Mouse (Mus musculus): ENCODE measurements around the gene 1700001O22Rik. TPM values are rescaled to one million over a fixed set of nuclear protein-coding genes. Genes with fewer than 3 reads are reported as not detected.

The 1700001O22Rik gene
- polyA plus RNA-seq, 2 experiments: not detected

- H3K27ac ChIP-seq: no peak overlapping the region
- H3K4me2 ChIP-seq (ENCODE audit: low read depth): no peak overlapping the region
- no peak overlapping the region for H3K4me3 ChIP-seq (ENCODE audit: insufficient read depth in 1 of 2, low read depth in 2 of 2, low read length in 2 of 2)
- ATAC-seq (ENCODE audit: insufficient read depth) (no peak), DNase-seq (ENCODE audit: low read depth in 3 of 3, low spot score in 3 of 3) (no peak)
- no peak for TF ChIP-seq CTCF (IDR thresholded peaks at IDR 0.05; ENCODE audit: low read depth)
- no peak for TF ChIP-seq EP300 (IDR thresholded peaks at IDR 0.05; ENCODE audit: low read depth)
- no peaks in the 10 kb centered on the region for H3K9me3 ChIP-seq (ENCODE audit: control insufficient read depth, low read length)
- no peak overlapping the region for H3K9ac ChIP-seq (replicated peaks)
- H3K27me3 ChIP-seq (ENCODE audit: control insufficient read depth, insufficient read depth, low read length): no peaks in the 10 kb centered on the region
- H3K4me1 ChIP-seq (replicated peaks; ENCODE audit: control insufficient read depth in 2 of 2, insufficient read depth in 2 of 2, low read length in 1 of 2): no peaks in the 10 kb centered on the region
- WGBS (ENCODE audit: insufficient replicate concordance): 81% methylated on average over 1 of the region's 1 CpGs
- H3K36me3 ChIP-seq (replicated peaks; ENCODE audit: control insufficient read depth, insufficient read depth, low read depth): peaks cover 8% of the 10 kb centered on the region
Observed at GRCm38 (mm10) chr2:30816383-30816782, 12.9 kb upstream of the 1700001O22Rik start.

DNA sequence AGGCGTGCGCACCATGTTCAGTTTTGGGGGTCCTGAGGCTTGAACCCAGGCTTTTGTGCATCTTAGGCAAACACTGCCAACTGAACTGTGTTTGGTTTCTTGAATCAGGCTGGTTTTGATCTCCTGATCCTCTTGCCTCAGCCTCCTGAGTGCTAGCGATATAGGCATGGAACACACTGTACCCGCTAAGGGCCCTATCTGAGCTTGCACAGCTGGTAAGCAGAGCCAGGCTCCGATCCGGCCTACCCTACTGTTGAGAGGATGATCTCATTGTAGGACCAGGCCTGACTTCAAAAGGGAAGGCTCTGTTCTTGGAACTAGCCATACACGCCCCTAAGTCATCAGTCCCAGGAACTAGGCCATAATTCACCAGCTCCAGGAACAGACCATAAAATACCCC lies 7.1 kb upstream of the 1700001O22Rik start:
- Histone ChIP-seq H3K4me3 (ENCODE audit: insufficient read depth in 1 of 2, low read depth in 2 of 2, low read length in 2 of 2) (no peak overlapping the region), H3K4me1 (replicated peaks; ENCODE audit: control insufficient read depth in 2 of 2, insufficient read depth in 2 of 2, low read length in 1 of 2) (peaks cover 13 to 14% of the 10 kb centered on the region in 2 experiments), H3K9me3 (ENCODE audit: control insufficient read depth, low read length) (no peaks in the 10 kb centered on the region), H3K9ac (replicated peaks) (no peak overlapping the region), H3K27ac (no peak overlapping the region), H3K27me3 (ENCODE audit: control insufficient read depth, insufficient read depth, low read length) (no peaks in the 10 kb centered on the region), H3K4me2 (ENCODE audit: low read depth) (no peak overlapping the region), H3K36me3 (replicated peaks; ENCODE audit: control insufficient read depth, insufficient read depth, low read depth) (no peaks in the 10 kb centered on the region; the same call in 1 of the 2 replicates)
- peak in 1 of 3 experiments; percentile 55 for DNase-seq (ENCODE audit: low read depth in 3 of 3, low spot score in 3 of 3)
- ATAC-seq (ENCODE audit: insufficient read depth): no peak
- WGBS (ENCODE audit: insufficient replicate concordance): 67% methylated on average over 7 of the region's 7 CpGs
- no peak for TF ChIP-seq EP300 (IDR thresholded peaks at IDR 0.05; ENCODE audit: low read depth)
- no peak for TF ChIP-seq CTCF (IDR thresholded peaks at IDR 0.05; ENCODE audit: low read depth)

- no peaks in the 10 kb centered on the region for H3K27me3 ChIP-seq (ENCODE audit: control insufficient read depth, insufficient read depth, low read length)
Observed at GRCm38 (mm10) chr2:30809503-30809902, 6.0 kb upstream of the 1700001O22Rik start.

DNA sequence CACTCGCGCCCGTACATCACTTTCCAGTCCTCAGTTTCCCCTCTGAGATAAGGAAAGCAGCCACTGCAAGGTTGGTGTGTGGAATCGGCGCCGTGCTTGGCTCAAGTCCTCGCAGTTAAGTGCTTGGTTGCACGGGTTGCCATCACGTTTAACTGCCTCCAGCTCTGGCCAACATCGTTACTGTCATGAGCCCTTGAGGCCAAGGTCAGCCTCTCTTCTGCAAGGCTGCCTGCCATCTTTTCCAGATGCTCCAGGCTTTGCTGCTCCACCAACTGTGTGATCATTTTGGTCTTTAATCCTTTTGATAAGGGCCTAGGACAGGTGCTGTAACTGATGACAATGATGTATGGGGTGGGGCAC lies 4.8 kb upstream of the 1700001O22Rik start:
- H3K9ac ChIP-seq (replicated peaks): peak overlapping the region; percentile 86
- H3K4me1 ChIP-seq (replicated peaks; ENCODE audit: control insufficient read depth in 2 of 2, insufficient read depth in 2 of 2, low read length in 1 of 2): peaks cover 13 to 14% of the 10 kb centered on the region in 2 experiments
- ATAC-seq (ENCODE audit: insufficient read depth): no peak
- H3K36me3 ChIP-seq (replicated peaks; ENCODE audit: control insufficient read depth, insufficient read depth, low read depth): no peaks in the 10 kb centered on the region
- WGBS (ENCODE audit: insufficient replicate concordance): 0% methylated on average over 10 of the region's 10 CpGs
- peak overlapping the region; percentile 52 for H3K27ac ChIP-seq
- H3K27me3 ChIP-seq (ENCODE audit: control insufficient read depth, insufficient read depth, low read length): peaks cover 5% of the 10 kb centered on the region
- no peak for DNase-seq (ENCODE audit: low read depth in 3 of 3, low spot score in 3 of 3)
- H3K4me3 ChIP-seq (ENCODE audit: insufficient read depth in 1 of 2, low read depth in 2 of 2, low read length in 2 of 2): peak overlapping the region; percentile 63 to 88
- no peaks in the 10 kb centered on the region for H3K9me3 ChIP-seq (ENCODE audit: control insufficient read depth, low read length)
- no peak for TF ChIP-seq CTCF (IDR thresholded peaks at IDR 0.05; ENCODE audit: low read depth)
- no peak for TF ChIP-seq EP300 (IDR thresholded peaks at IDR 0.05; ENCODE audit: low read depth)
- H3K4me2 ChIP-seq (ENCODE audit: low read depth): peak overlapping the region; percentile 86

More at GRCm38 (mm10) chr2:30809503-30809902, 6.0 kb upstream of the 1700001O22Rik start:
- H3K9me3 ChIP-seq (ENCODE audit: control insufficient read depth, low read length): no peaks in the 10 kb centered on the region
- no peak overlapping the region for H3K4me3 ChIP-seq (ENCODE audit: insufficient read depth in 1 of 2, low read depth in 2 of 2, low read length in 2 of 2)
- TF ChIP-seq CTCF (IDR thresholded peaks at IDR 0.05; ENCODE audit: low read depth) (no peak), EP300 (IDR thresholded peaks at IDR 0.05; ENCODE audit: low read depth) (no peak)
- H3K9ac ChIP-seq (replicated peaks): no peak overlapping the region
- no peak for DNase-seq (ENCODE audit: low read depth in 3 of 3, low spot score in 3 of 3)
- peak overlapping the region; percentile 3; the same call in 1 of the 2 replicates for H3K4me2 ChIP-seq (ENCODE audit: low read depth)
- H3K4me1 ChIP-seq (replicated peaks; ENCODE audit: control insufficient read depth in 2 of 2, insufficient read depth in 2 of 2, low read length in 1 of 2): peaks cover 13 to 14% of the 10 kb centered on the region in 2 experiments
- 68% methylated on average over 5 of the region's 5 CpGs for WGBS (ENCODE audit: insufficient replicate concordance)
- H3K27ac ChIP-seq: no peak overlapping the region
- no peak for ATAC-seq (ENCODE audit: insufficient read depth)
- H3K36me3 ChIP-seq (replicated peaks; ENCODE audit: control insufficient read depth, insufficient read depth, low read depth): no peaks in the 10 kb centered on the region

DNA sequence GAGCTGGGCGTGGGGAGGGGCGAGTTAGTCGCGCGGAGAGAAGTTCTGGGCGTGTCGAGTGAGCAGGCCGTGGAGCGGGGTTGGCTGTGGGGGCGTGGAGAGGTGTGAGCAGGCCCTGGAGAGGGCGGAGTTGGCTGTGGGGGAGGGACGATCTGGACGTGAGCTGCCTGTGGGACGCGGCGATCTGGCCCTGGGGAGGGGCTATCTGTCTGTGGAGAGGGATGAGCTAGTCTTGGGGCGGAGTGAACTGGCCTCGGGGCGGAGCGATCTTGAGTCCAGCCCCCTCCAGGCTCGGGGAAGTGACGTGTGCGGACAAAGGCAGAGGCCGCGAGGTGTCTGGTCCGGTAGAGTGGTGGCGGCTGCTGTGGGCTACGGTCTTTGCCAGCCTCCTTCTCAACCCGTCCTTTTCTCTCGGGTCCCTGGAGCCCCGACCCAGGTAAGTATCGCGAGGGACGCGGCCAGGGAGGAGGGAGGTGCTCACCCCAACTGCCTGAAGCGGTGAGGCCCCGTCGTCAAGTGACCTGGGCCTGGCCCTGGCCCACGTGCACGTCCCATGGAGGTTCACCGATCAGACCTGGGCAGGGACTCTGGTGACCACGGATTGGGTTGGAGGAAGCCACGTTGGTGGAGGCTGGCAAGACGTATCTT lies 4.3 kb upstream of the 1700001O22Rik start, which contains the start of gene Ntmt1:
TSS of gene Ntmt1 (plus strand) at position 179 of the 648 bp plus-strand sequence.
- Histone ChIP-seq H3K9ac (replicated peaks) (peak within 1 kb of the TSS; percentile 86), H3K27me3 (ENCODE audit: control insufficient read depth, insufficient read depth, low read length) (peaks cover 10% of the 10 kb centered on the region), H3K4me1 (replicated peaks; ENCODE audit: control insufficient read depth in 2 of 2, insufficient read depth in 2 of 2, low read length in 1 of 2) (peaks cover 13 to 14% of the 10 kb centered on the region in 2 experiments), H3K9me3 (ENCODE audit: control insufficient read depth, low read length) (no peaks in the 10 kb centered on the region), H3K36me3 (replicated peaks; ENCODE audit: control insufficient read depth, insufficient read depth, low read depth) (no peaks in the 10 kb centered on the region), H3K27ac (peak within 1 kb of the TSS; percentile 52), H3K4me2 (ENCODE audit: low read depth) (peak within 1 kb of the TSS; percentile 86), H3K4me3 (ENCODE audit: insufficient read depth in 1 of 2, low read depth in 2 of 2, low read length in 2 of 2) (peak within 1 kb of the TSS; percentile 63 to 88)
- under 1% methylated on average over 44 of the region's 44 CpGs for WGBS (ENCODE audit: insufficient replicate concordance)
- TF ChIP-seq EP300 (IDR thresholded peaks at IDR 0.05; ENCODE audit: low read depth): no peak
- no peak; the same call in 1 of the 2 replicates for TF ChIP-seq CTCF (IDR thresholded peaks at IDR 0.05; ENCODE audit: low read depth)
- ATAC-seq (ENCODE audit: insufficient read depth) (peak; percentile 98), DNase-seq (ENCODE audit: low read depth in 3 of 3, low spot score in 3 of 3) (peak; percentile 98 to 99 (median 99))

Measured in liver, embryonic 14.5 days (tissue).